Mouse (Mus musculus) lung, embryonic 14.5 days (tissue): ENCODE measurements at regions not wholly inside any gene's neighbourhood (a gene's known extent, or its start where the extent isn't known, plus 50 kb on each side); places are given as distances from the start of the nearest gene placed in this dataset.

ENCODE experiments used
- ATAC-seq: fragments of 200-750 bp; cut with Nextera tagmentation; 2 replicates; pipeline ENCODE4 v1.8.0; 2017; ENCODE audit warnings: mild to moderate bottlenecking, moderate TSS enrichment, moderate library complexity; ENCODE audit not compliant: insufficient read depth
- DNase-seq: peaks from one replicate; pipeline ENCODE4 v3.0.0-alpha.2; 2015
- H3K27ac ChIP-seq: fragments of 300-500 bp; sonication (generic); 2 replicates; pipeline ENCODE4 v1.5.1; 2014; ENCODE audit warnings: low read depth, mild to moderate bottlenecking, moderate library complexity
- H3K27me3 ChIP-seq: fragments of 300-500 bp; sonication (generic); 2 replicates; pipeline ENCODE4 v1.6.1; 2014; ENCODE audit warnings: low read length, control low read depth; ENCODE audit not compliant: insufficient read depth
- H3K36me3 ChIP-seq: fragments of 300-500 bp; sonication (generic); 2 replicates; pipeline ENCODE4 v1.6.1; 2014; ENCODE audit warnings: control low read depth; ENCODE audit not compliant: insufficient read depth
- H3K4me1 ChIP-seq: fragments of 300-500 bp; sonication (generic); 2 replicates; pipeline ENCODE4 v1.6.1; 2014; ENCODE audit warnings: antibody characterized with exemption, control low read depth; ENCODE audit not compliant: insufficient read depth
- H3K4me2 ChIP-seq: fragments of 300-500 bp; sonication (generic); 2 replicates; pipeline ENCODE4 v1.6.1; 2014; ENCODE audit warnings: mild to moderate bottlenecking
- H3K4me3 ChIP-seq: fragments of 300-500 bp; sonication (generic); 2 replicates; pipeline ENCODE4 v1.5.1; 2014; ENCODE audit warnings: low read depth, low read length
- H3K9ac ChIP-seq: fragments of 300-500 bp; sonication (generic); 2 replicates; pipeline ENCODE4 v1.6.1; 2014
- H3K9me3 ChIP-seq: fragments of 300-500 bp; sonication (generic); 2 replicates; pipeline ENCODE4 v1.6.1; 2016; ENCODE audit warnings: low read depth, low read length, control low read depth
- CTCF ChIP-seq: IDR thresholded peaks from 2 replicates; pipeline ENCODE4 v1.5.1; 2016; ENCODE audit warnings: antibody characterized with exemption, low read depth
- WGBS: fragments of 180-500 bp; shearing (Covaris S2); extraction: QIAGEN DNeasy Blood & Tissue Kit; methylation state at CpG from one replicate; pipeline ENCODE4 v1.1.7; 2014; 5-methylcytosine and 5-hydroxymethylcytosine counted together

DNA sequence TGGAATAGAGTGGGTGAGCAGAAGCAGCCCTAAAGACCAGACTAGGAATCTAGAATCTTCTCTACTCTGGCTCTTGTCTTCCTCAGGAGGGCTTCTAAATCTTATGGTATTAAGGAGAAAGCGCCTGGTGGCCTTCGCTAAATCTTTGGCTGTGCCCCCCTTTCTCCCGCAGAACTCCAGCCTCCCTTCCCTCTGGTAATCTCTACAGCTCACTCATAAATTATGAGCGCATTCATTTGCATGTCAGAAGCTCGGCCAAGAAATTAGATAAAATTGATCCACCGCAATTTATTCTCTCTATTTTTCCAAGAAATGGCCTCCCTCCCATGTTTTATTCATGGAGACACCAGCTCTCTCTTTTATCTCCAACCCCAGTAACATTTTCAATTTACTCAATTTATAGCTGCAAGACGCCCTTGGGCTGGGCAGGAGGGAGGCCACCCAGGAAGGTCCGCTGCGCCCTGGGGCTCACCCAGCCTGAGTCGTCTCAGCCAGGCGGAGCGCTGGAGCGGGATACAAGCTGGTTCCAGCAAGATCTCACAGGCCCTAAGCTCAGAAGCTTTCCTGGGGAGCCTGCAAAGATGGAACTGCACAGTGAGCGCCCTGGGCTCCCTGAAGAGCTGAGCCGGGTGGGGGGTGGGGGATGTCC is 52.9 kb upstream of the Zfp423 start:
- H3K9me3 ChIP-seq: no peaks in the 10 kb centered on the region
- no peaks in the 10 kb centered on the region for H3K27me3 ChIP-seq
- no peaks in the 10 kb centered on the region for H3K36me3 ChIP-seq
- no peak overlapping the region for H3K4me3 ChIP-seq
- no peak overlapping the region for H3K4me2 ChIP-seq
- H3K27ac ChIP-seq: no peak overlapping the region
- WGBS: 48% methylated on average over 15 of the region's 15 CpGs
- ATAC-seq: peak; percentile 71
- no peak overlapping the region for H3K9ac ChIP-seq
- peaks cover 7% of the 10 kb centered on the region; the same call in 1 of the 2 replicates for H3K4me1 ChIP-seq
- TF ChIP-seq CTCF: no peak
- peak; percentile 55 for DNase-seq

DNA sequence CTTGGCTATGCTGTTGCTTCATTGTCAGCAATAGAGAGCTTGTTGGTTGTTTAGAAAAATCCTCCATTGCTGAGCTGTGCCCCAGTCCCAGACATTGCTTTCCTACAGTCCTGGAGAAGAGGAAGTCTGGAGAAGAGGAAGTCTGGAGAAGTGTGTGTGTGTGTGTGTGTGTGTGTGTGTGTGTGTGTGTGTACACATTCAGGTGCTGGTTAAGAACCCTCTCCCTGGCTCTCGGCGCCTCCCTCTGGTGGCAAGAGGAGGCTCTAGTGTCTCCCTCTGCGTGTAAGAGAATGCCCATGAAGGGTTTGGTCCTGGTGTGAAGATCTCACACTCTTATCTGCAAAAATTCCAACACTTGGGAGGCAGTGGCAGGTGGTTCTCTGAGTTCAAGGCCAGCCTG is 51.2 kb upstream of the Zfp423 start:
- peak; percentile 67 for TF ChIP-seq CTCF
- H3K4me2 ChIP-seq: no peak overlapping the region
- 24% methylated on average over 3 of the region's 3 CpGs for WGBS
- H3K36me3 ChIP-seq: no peaks in the 10 kb centered on the region
- DNase-seq (peak; percentile 60), ATAC-seq (no peak)
- no peaks in the 10 kb centered on the region for H3K9me3 ChIP-seq
- H3K4me1 ChIP-seq: peaks cover 7% of the 10 kb centered on the region; the same call in 1 of the 2 replicates
- H3K27ac ChIP-seq: peak overlapping the region; percentile 32; the same call in 1 of the 2 replicates
- H3K27me3 ChIP-seq: no peaks in the 10 kb centered on the region
- no peak overlapping the region for H3K4me3 ChIP-seq
- no peak overlapping the region for H3K9ac ChIP-seq

DNA sequence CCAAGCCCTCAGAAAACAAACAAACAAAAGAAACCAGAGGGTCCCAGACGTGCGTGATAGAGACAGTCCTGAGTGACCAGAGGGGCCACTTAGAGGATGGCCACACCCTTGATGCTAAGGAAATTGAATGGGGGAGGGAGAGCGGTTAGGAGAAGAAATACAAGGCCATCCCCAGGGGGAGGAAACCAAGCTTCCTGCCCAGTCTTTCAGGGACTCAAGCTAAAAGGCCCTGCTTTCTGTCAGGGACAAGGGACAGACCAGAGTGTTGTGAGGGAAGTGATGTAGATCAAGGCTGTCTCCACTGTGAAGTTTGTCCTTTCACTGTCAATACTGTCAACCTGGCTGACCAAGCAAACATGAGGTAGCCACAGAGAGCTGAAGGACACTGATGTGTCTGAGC is 50.5 kb upstream of the Zfp423 start:
- Histone ChIP-seq H3K4me1 (peaks cover 7% of the 10 kb centered on the region; the same call in 1 of the 2 replicates), H3K9ac (no peak overlapping the region), H3K4me2 (no peak overlapping the region), H3K4me3 (no peak overlapping the region), H3K36me3 (no peaks in the 10 kb centered on the region), H3K27me3 (no peaks in the 10 kb centered on the region), H3K27ac (peak overlapping the region; percentile 32; the same call in 1 of the 2 replicates), H3K9me3 (no peaks in the 10 kb centered on the region)
- 54% methylated on average over 3 of the region's 3 CpGs for WGBS
- no peak for TF ChIP-seq CTCF
- DNase-seq (no peak), ATAC-seq (no peak)
